Mouse (Mus musculus) gastrocnemius, adult 18-20 months (tissue): ENCODE data around the gene Prokr1. TPM values are rescaled to one million over a fixed set of nuclear protein-coding genes. Genes with fewer than 3 reads are reported as not detected.

ENCODE experiments used
- total RNA-seq, 2 experiments: library from RNA; stranded (reverse); gene quantifications; 2 replicates each; pipeline ENCODE4 v1.2.3; 2021

Prokr1 gene
- total RNA-seq, 2 experiments from 2014 or later = 0.98 to 1.5 TPM

Other genes starting within 250 kb of the Prokr1 start
- gene Gkn1, start 239.8 kb downstream of the Prokr1 start, total RNA-seq = not detected
- gene Gkn2, start 217.4 kb downstream of the Prokr1 start, total RNA-seq = not detected
- 1 to 10 TPM; 1.3 to 1.7 TPM for gene Gkn3, start 201.8 kb downstream of the Prokr1 start, total RNA-seq
- gene Bmp10, start 161.7 kb downstream of the Prokr1 start, total RNA-seq = not detected
- under 1 TPM; 0.57 to 0.87 TPM for gene Arhgap25, start 57.5 kb downstream of the Prokr1 start, total RNA-seq
- 1 to 10 TPM; 2.7 to 3.2 TPM for gene Aplf, start 81.5 kb upstream of the Prokr1 start, total RNA-seq
- under 1 TPM; 0.66 to 0.74 TPM for gene Efcc1, start 140.1 kb upstream of the Prokr1 start, total RNA-seq
- gene Gp9, start 187.3 kb upstream of the Prokr1 start, total RNA-seq = not detected
- 1 to 10 TPM; 3.2 to 5.9 TPM for gene Rab43, start 221.4 kb upstream of the Prokr1 start, total RNA-seq
- under 1 TPM in 1 of 2 experiments, not detected in 1; 0.59 TPM for gene Gm45140, start 245.1 kb upstream of the Prokr1 start, total RNA-seq
- 10 to 100 TPM; 19.5 to 22.6 TPM for gene Isy1, start 248.1 kb upstream of the Prokr1 start, total RNA-seq